Mouse (Mus musculus) inflammation-experienced regulatory T-cells (primary cell): ENCODE results near the gene F2rl3. TPM values are rescaled to one million over a fixed set of nuclear protein-coding genes. Genes with fewer than 3 reads are reported as not detected.

Source experiments
- polyA plus RNA-seq, 2 experiments: library from polyadenylated mRNA; unstranded; fragments of 100-300 nt; shearing (Covaris generic); gene quantifications; one replicate each; pipeline ENCODE4 v1.2.1; 2017

The F2rl3 gene
- polyA plus RNA-seq = 10 to 100 TPM in 1 of 2 experiments, 1 to 10 TPM in 1; 9.1 to 12.9 TPM

GRCm38 (mm10) chr8:72761322-72762051 lies at the start of gene F2rl3:
Gene F2rl3 (plus strand): TSS chr8:72761880.

GRCm38 (mm10) chr8:72722769-72723650 lies 38.7 kb upstream of the F2rl3 start, which contains the start of gene Sin3b:
Gene Sin3b (plus strand): TSS chr8:72723285.

Other genes with a start within 250 kb of the F2rl3 start
- gene Med26, start 213.6 kb upstream of the F2rl3 start, polyA plus RNA-seq = 10 to 100 TPM; 14.0 to 16.1 TPM
- 10 to 100 TPM; 45.8 to 51.3 TPM for gene Smim7, start 190.8 kb upstream of the F2rl3 start, polyA plus RNA-seq
- gene Tmem38a, start 189.8 kb upstream of the F2rl3 start, polyA plus RNA-seq = 1 to 10 TPM; 1.4 to 4.2 TPM
- under 1 TPM; 0.02 to 0.29 TPM for gene Nwd1, start 115.2 kb upstream of the F2rl3 start, polyA plus RNA-seq
- gene Sin3b, start 38.6 kb upstream of the F2rl3 start, polyA plus RNA-seq = 100 to 1,000 TPM; 184 to 188 TPM